Mouse (Mus musculus) heart, postnatal 0 days (tissue): ENCODE data around the gene Lsm7. TPM values are rescaled to one million over a fixed set of nuclear protein-coding genes. Genes with fewer than 3 reads are reported as not detected.

ENCODE experiments used
- ATAC-seq: fragments of 200-750 bp; cut with Nextera tagmentation; 2 replicates; pipeline ENCODE4 v1.8.0; 2017; ENCODE audit warnings: low read depth, moderate number of reproducible peaks, moderate library complexity; ENCODE audit not compliant: insufficient read depth
- DNase-seq: peaks from one replicate; pipeline ENCODE4 v3.0.0-alpha.2; 2016; ENCODE audit warnings: low spot score
- H3K27ac ChIP-seq: fragments of 300-500 bp; sonication (generic); 2 replicates; pipeline ENCODE4 v1.5.1; 2014; ENCODE audit warnings: low read depth, mild to moderate bottlenecking
- H3K27me3 ChIP-seq: fragments of 300-500 bp; sonication (generic); 2 replicates; pipeline ENCODE4 v1.6.1; 2014; ENCODE audit warnings: low read length, mixed read lengths; ENCODE audit not compliant: control insufficient read depth, insufficient read depth
- H3K36me3 ChIP-seq: fragments of 300-500 bp; sonication (generic); replicated peaks from 2 replicates; pipeline ENCODE4 v1.6.1; 2014; ENCODE audit warnings: low read length, mixed read lengths; ENCODE audit not compliant: control insufficient read depth, insufficient read depth
- H3K4me1 ChIP-seq: fragments of 300-500 bp; sonication (generic); 2 replicates; pipeline ENCODE4 v1.6.1; 2014; ENCODE audit warnings: antibody characterized with exemption; ENCODE audit not compliant: control insufficient read depth, insufficient read depth
- H3K4me2 ChIP-seq: fragments of 300-500 bp; sonication (generic); 2 replicates; pipeline ENCODE4 v1.6.1; 2014; ENCODE audit warnings: low read depth, mild to moderate bottlenecking, low read length, moderate library complexity
- H3K4me3 ChIP-seq: fragments of 300-500 bp; sonication (generic); 2 replicates; pipeline ENCODE4 v1.5.1; 2014; ENCODE audit warnings: low read depth, low read length
- H3K9ac ChIP-seq: fragments of 300-500 bp; sonication (generic); replicated peaks from 2 replicates; pipeline ENCODE4 v1.6.1; 2014; ENCODE audit warnings: low read depth, low read length, mixed read lengths
- H3K9me3 ChIP-seq: fragments of 300-500 bp; sonication (generic); replicated peaks from 2 replicates; pipeline ENCODE4 v1.6.1; 2016; ENCODE audit warnings: low read length; ENCODE audit not compliant: control insufficient read depth
- CTCF ChIP-seq: IDR thresholded peaks from 2 replicates; pipeline ENCODE4 v1.5.1; 2016; ENCODE audit warnings: antibody characterized with exemption, control low read depth, low read depth
- EP300 ChIP-seq: IDR thresholded peaks from 2 replicates; pipeline ENCODE4 v1.6.1; 2016; ENCODE audit warnings: antibody characterized with exemption, low read depth
- WGBS: fragments of 180-500 bp; shearing (Covaris S2); extraction: QIAGEN DNeasy Blood & Tissue Kit; methylation state at CpG from one replicate; pipeline ENCODE4 v1.1.7; 2014; 5-methylcytosine and 5-hydroxymethylcytosine counted together
- polyA plus RNA-seq: library from polyadenylated mRNA; unstranded; fragments of >200 nt; fragmentation: Nextera tagmentation; extraction: Ambion mirVana; gene quantifications from 2 replicates; pipeline ENCODE4 v1.2.1, GENCODE M21; 2015
- total RNA-seq: library from RNA; depleted of rRNA; stranded (reverse); fragments of >200 nt; gene quantifications from 2 replicates; pipeline ENCODE4 v1.2.3, GENCODE M21; 2014; ENCODE audit warnings: low replicate concordance

The Lsm7 gene
- total and polyA plus RNA-seq, 2 experiments from 2014 or later, result 118 to 162 TPM

DNA sequence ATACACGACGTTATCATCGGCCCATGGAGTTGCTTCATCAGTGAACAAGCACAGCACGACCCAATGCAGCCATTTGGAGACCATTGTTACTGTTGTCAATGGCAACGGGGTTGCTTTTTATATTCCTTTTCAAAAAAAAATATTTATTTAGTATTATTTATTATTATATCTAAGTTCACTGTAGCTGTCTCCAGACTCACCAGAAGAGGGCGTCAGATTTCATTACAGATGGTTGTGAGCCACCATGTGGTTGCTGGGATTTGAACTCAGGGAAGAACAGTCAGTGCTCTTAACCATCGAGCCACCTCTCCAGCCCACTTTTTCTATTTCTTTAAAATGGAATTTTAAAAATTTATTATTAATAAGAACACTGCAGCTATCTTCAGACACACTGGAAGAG, 40.2 kb downstream of the Lsm7 start:
- 56% methylated on average over 7 of the region's 7 CpGs for WGBS

DNA sequence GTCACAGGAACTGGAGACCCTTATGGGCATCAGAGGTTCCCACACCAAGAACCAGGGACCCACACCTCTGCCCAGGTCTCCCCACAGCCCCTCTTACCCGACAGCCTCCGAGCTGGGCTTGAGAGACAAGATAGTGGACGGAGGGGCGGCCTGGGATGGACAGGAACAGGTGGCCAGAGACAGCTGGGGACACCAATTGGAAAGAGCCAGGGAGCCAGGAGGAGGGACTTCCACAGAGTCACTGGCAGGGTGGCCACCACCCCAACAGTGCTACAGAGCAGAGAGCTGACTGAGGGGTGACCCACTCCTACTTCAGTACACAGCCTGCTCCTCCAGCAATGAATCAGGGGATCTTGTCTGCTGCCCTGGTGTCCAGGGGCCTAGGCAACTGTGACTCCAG, 41.6 kb downstream of the Lsm7 start, which contains the start of gene Jsrp1:
Gene Jsrp1 (minus strand): TSS at position 133 of the 400 bp plus-strand sequence.
- no peak within 1 kb of the TSS for H3K27ac ChIP-seq
- 0 out of 2 replicates have a peak, but pooled peaks cover 19% of the 10 kb centered on the region for H3K4me1 ChIP-seq
- no peak within 1 kb of the TSS for H3K4me2 ChIP-seq
- WGBS, result 82% methylated on average over 4 of the region's 4 CpGs
- DNase-seq (no peak), ATAC-seq (no peak)
- H3K36me3 ChIP-seq, result no peaks in the 10 kb centered on the region
- no peaks in the 10 kb centered on the region for H3K27me3 ChIP-seq
- H3K9me3 ChIP-seq, result no peaks in the 10 kb centered on the region
- no peak within 1 kb of the TSS for H3K4me3 ChIP-seq
- peak within 1 kb of the TSS; percentile 36; the same call in 1 of the 2 replicates for H3K9ac ChIP-seq
- TF ChIP-seq CTCF, result no peak
- no peak for TF ChIP-seq EP300

More for the DNA sequence above, 40.2 kb downstream of the Lsm7 start:
- H3K4me1 ChIP-seq, result 0 out of 2 replicates have a peak, but pooled peaks cover 8% of the 10 kb centered on the region
- H3K4me3 ChIP-seq, result no peak overlapping the region
- ATAC-seq (no peak), DNase-seq (no peak)
- H3K36me3 ChIP-seq, result no peaks in the 10 kb centered on the region
- H3K4me2 ChIP-seq, result no peak overlapping the region
- no peaks in the 10 kb centered on the region for H3K27me3 ChIP-seq
- no peak overlapping the region for H3K27ac ChIP-seq
- TF ChIP-seq CTCF (0 out of 2 replicates have a peak, but pooled peaks have one; percentile 5), EP300 (no peak)
- H3K9ac ChIP-seq, result no peak overlapping the region
- no peaks in the 10 kb centered on the region for H3K9me3 ChIP-seq

GRCm38 (mm10) chr10:80812391-80813041, 42.5 kb downstream of the Lsm7 start:
- H3K9ac ChIP-seq, result peak overlapping the region; percentile 36; the same call in 1 of the 2 replicates
- H3K4me3 ChIP-seq, result no peak overlapping the region
- TF ChIP-seq EP300 (no peak), CTCF (no peak)
- 0 out of 2 replicates have a peak, but pooled peaks cover 25% of the 10 kb centered on the region for H3K4me1 ChIP-seq
- WGBS, result 36% methylated on average over 5 of the region's 5 CpGs
- no peak overlapping the region for H3K4me2 ChIP-seq
- ATAC-seq (no peak), DNase-seq (no peak)
- H3K27me3 ChIP-seq, result no peaks in the 10 kb centered on the region
- H3K27ac ChIP-seq, result no peak overlapping the region
- H3K9me3 ChIP-seq, result no peaks in the 10 kb centered on the region
- H3K36me3 ChIP-seq, result no peaks in the 10 kb centered on the region

- DNase-seq (no peak), ATAC-seq (no peak)
- 6% methylated on average over 19 of the region's 20 CpGs for WGBS
These were observed 44.9 kb downstream of the Lsm7 start for GRCm38 (mm10) chr10:80810084-80810483.

GRCm38 (mm10) chr10:80808985-80809632, 45.9 kb downstream of the Lsm7 start:
- H3K4me3 ChIP-seq, result no peak overlapping the region
- H3K27ac ChIP-seq, result no peak overlapping the region
- WGBS, result 9% methylated on average over 18 of the region's 18 CpGs
- DNase-seq (no peak), ATAC-seq (no peak)
- H3K36me3 ChIP-seq, result peaks cover 8% of the 10 kb centered on the region
- H3K4me1 ChIP-seq, result peaks cover 35% of the 10 kb centered on the region; the same call in 1 of the 2 replicates
- H3K9ac ChIP-seq, result peak overlapping the region; percentile 31; the same call in 1 of the 2 replicates
- peak overlapping the region; percentile 95 for H3K4me2 ChIP-seq
- H3K9me3 ChIP-seq, result no peaks in the 10 kb centered on the region
- TF ChIP-seq CTCF (no peak), EP300 (no peak)
- no peaks in the 10 kb centered on the region for H3K27me3 ChIP-seq

More at GRCm38 (mm10) chr10:80810084-80810483, 44.9 kb downstream of the Lsm7 start:
- TF ChIP-seq CTCF (no peak), EP300 (no peak)
- H3K27ac ChIP-seq, result no peak overlapping the region
- peak overlapping the region; percentile 40; the same call in 1 of the 2 replicates for H3K9ac ChIP-seq
- peak overlapping the region; percentile 21; the same call in 1 of the 2 replicates for H3K4me3 ChIP-seq
- H3K9me3 ChIP-seq, result no peaks in the 10 kb centered on the region
- H3K27me3 ChIP-seq, result no peaks in the 10 kb centered on the region
- H3K36me3 ChIP-seq, result no peaks in the 10 kb centered on the region
- H3K4me1 ChIP-seq, result peaks cover 35% of the 10 kb centered on the region; the same call in 1 of the 2 replicates
- peak overlapping the region; percentile 54 for H3K4me2 ChIP-seq
